Mouse (Mus musculus): ENCODE data around the gene Ifne. TPM values are rescaled to one million over a fixed set of nuclear protein-coding genes. Genes with fewer than 3 reads are reported as not detected.

Gene Ifne
- polyA plus RNA-seq, 1 experiment from 2014 or later: not detected

GRCm38 (mm10) chr4:88875435-88876095, 4.4 kb downstream of the Ifne start:
- H3K27ac ChIP-seq (ENCODE audit: low read length): no peak overlapping the region
- no peaks in the 10 kb centered on the region for H3K9me3 ChIP-seq (ENCODE audit: control insufficient read depth, low read length)
- no peak overlapping the region for H3K4me3 ChIP-seq (ENCODE audit: low read length)
- WGBS: 52% methylated on average over 3 of the region's 4 CpGs
- H3K9ac ChIP-seq (ENCODE audit: low read length): no peak overlapping the region
- no peak for ATAC-seq (ENCODE audit: low read depth)
- no peaks in the 10 kb centered on the region for H3K4me1 ChIP-seq (replicated peaks; ENCODE audit: control insufficient read depth, insufficient read depth, low read length)
- no peaks in the 10 kb centered on the region; the same call in 1 of the 2 replicates for H3K27me3 ChIP-seq (ENCODE audit: control insufficient read depth, insufficient read depth, low read depth, low read length)
- H3K36me3 ChIP-seq (ENCODE audit: control insufficient read depth, insufficient read depth, low read length): no peaks in the 10 kb centered on the region
- H3K4me2 ChIP-seq (ENCODE audit: low read depth, low read length): no peak overlapping the region

- Histone ChIP-seq H3K27me3 (ENCODE audit: control insufficient read depth, insufficient read depth, low read depth, low read length) (no peaks in the 10 kb centered on the region; the same call in 1 of the 2 replicates), H3K4me2 (ENCODE audit: low read depth, low read length) (no peak overlapping the region), H3K4me1 (replicated peaks; ENCODE audit: control insufficient read depth, insufficient read depth, low read length) (peaks cover 4% of the 10 kb centered on the region), H3K4me3 (ENCODE audit: low read length) (no peak overlapping the region), H3K9me3 (ENCODE audit: control insufficient read depth, low read length) (no peaks in the 10 kb centered on the region), H3K9ac (ENCODE audit: low read length) (no peak overlapping the region), H3K27ac (ENCODE audit: low read length) (no peak overlapping the region), H3K36me3 (ENCODE audit: control insufficient read depth, insufficient read depth, low read length) (no peaks in the 10 kb centered on the region)
- WGBS: 0% methylated on average over 2 of the region's 2 CpGs
- no peak for ATAC-seq (ENCODE audit: low read depth)
These were observed 7.3 kb downstream of the Ifne start for GRCm38 (mm10) chr4:88872691-88873090.

- Histone ChIP-seq H3K4me1 (replicated peaks; ENCODE audit: control insufficient read depth, insufficient read depth, low read length) (peaks cover 6% of the 10 kb centered on the region), H3K4me2 (ENCODE audit: low read depth, low read length) (peak overlapping the region; percentile 67), H3K9ac (ENCODE audit: low read length) (peak overlapping the region; percentile 31), H3K9me3 (ENCODE audit: control insufficient read depth, low read length) (no peaks in the 10 kb centered on the region), H3K27me3 (ENCODE audit: control insufficient read depth, insufficient read depth, low read depth, low read length) (peaks cover 14% of the 10 kb centered on the region; the same call in 1 of the 2 replicates), H3K4me3 (ENCODE audit: low read length) (peak overlapping the region; percentile 46), H3K27ac (ENCODE audit: low read length) (no peak overlapping the region), H3K36me3 (ENCODE audit: control insufficient read depth, insufficient read depth, low read length) (no peaks in the 10 kb centered on the region)
- ATAC-seq (ENCODE audit: low read depth): peak; percentile 56
- WGBS: 6% methylated on average over 31 of the region's 31 CpGs
These were observed 11.8 kb downstream of the Ifne start for GRCm38 (mm10) chr4:88867926-88868911.

GRCm38 (mm10) chr4:88867366-88867925, 12.6 kb downstream of the Ifne start:
- H3K9ac ChIP-seq (ENCODE audit: low read length): no peak overlapping the region
- H3K27ac ChIP-seq (ENCODE audit: low read length): no peak overlapping the region
- no peaks in the 10 kb centered on the region for H3K36me3 ChIP-seq (ENCODE audit: control insufficient read depth, insufficient read depth, low read length)
- peak; percentile 70 for ATAC-seq (ENCODE audit: low read depth)
- peaks cover 6% of the 10 kb centered on the region for H3K4me1 ChIP-seq (replicated peaks; ENCODE audit: control insufficient read depth, insufficient read depth, low read length)
- no peaks in the 10 kb centered on the region for H3K9me3 ChIP-seq (ENCODE audit: control insufficient read depth, low read length)
- H3K4me2 ChIP-seq (ENCODE audit: low read depth, low read length): peak overlapping the region; percentile 67
- peaks cover 21% of the 10 kb centered on the region; the same call in 1 of the 2 replicates for H3K27me3 ChIP-seq (ENCODE audit: control insufficient read depth, insufficient read depth, low read depth, low read length)
- H3K4me3 ChIP-seq (ENCODE audit: low read length): peak overlapping the region; percentile 46
- WGBS: 2% methylated on average over 8 of the region's 8 CpGs

- H3K4me2 ChIP-seq (ENCODE audit: low read depth, low read length): no peak overlapping the region
- no peaks in the 10 kb centered on the region for H3K36me3 ChIP-seq (ENCODE audit: control insufficient read depth, insufficient read depth, low read length)
- no peak overlapping the region for H3K27ac ChIP-seq (ENCODE audit: low read length)
- H3K4me3 ChIP-seq (ENCODE audit: low read length): no peak overlapping the region
- ATAC-seq (ENCODE audit: low read depth): no peak
- H3K27me3 ChIP-seq (ENCODE audit: control insufficient read depth, insufficient read depth, low read depth, low read length): peaks cover 21% of the 10 kb centered on the region; the same call in 1 of the 2 replicates
- H3K9ac ChIP-seq (ENCODE audit: low read length): no peak overlapping the region
- peaks cover 6% of the 10 kb centered on the region for H3K4me1 ChIP-seq (replicated peaks; ENCODE audit: control insufficient read depth, insufficient read depth, low read length)
- 42% methylated on average over 6 of the region's 6 CpGs for WGBS
- H3K9me3 ChIP-seq (ENCODE audit: control insufficient read depth, low read length): no peaks in the 10 kb centered on the region
These were observed 14.9 kb downstream of the Ifne start for GRCm38 (mm10) chr4:88865011-88865569.

- no peak overlapping the region for H3K4me3 ChIP-seq (ENCODE audit: low read length)
- H3K27me3 ChIP-seq (ENCODE audit: control insufficient read depth, insufficient read depth, low read depth, low read length): peaks cover 21% of the 10 kb centered on the region; the same call in 1 of the 2 replicates
- H3K36me3 ChIP-seq (ENCODE audit: control insufficient read depth, insufficient read depth, low read length): no peaks in the 10 kb centered on the region
- no peak overlapping the region for H3K27ac ChIP-seq (ENCODE audit: low read length)
- H3K4me1 ChIP-seq (replicated peaks; ENCODE audit: control insufficient read depth, insufficient read depth, low read length): peaks cover 6% of the 10 kb centered on the region
- H3K9me3 ChIP-seq (ENCODE audit: control insufficient read depth, low read length): no peaks in the 10 kb centered on the region
- 39% methylated on average over 9 of the region's 9 CpGs for WGBS
- 0 out of 2 replicates have a peak overlapping the region, but pooled peaks have one; percentile 3 for H3K4me2 ChIP-seq (ENCODE audit: low read depth, low read length)
- H3K9ac ChIP-seq (ENCODE audit: low read length): no peak overlapping the region
- no peak for ATAC-seq (ENCODE audit: low read depth)
These were observed 15.4 kb downstream of the Ifne start for GRCm38 (mm10) chr4:88864599-88864998.

- Histone ChIP-seq H3K36me3 (ENCODE audit: control insufficient read depth, insufficient read depth, low read length) (no peaks in the 10 kb centered on the region), H3K9me3 (ENCODE audit: control insufficient read depth, low read length) (no peaks in the 10 kb centered on the region), H3K27me3 (ENCODE audit: control insufficient read depth, insufficient read depth, low read depth, low read length) (peaks cover 21% of the 10 kb centered on the region; the same call in 1 of the 2 replicates), H3K4me1 (replicated peaks; ENCODE audit: control insufficient read depth, insufficient read depth, low read length) (peaks cover 4% of the 10 kb centered on the region), H3K4me2 (ENCODE audit: low read depth, low read length) (no peak overlapping the region), H3K4me3 (ENCODE audit: low read length) (no peak overlapping the region), H3K9ac (ENCODE audit: low read length) (no peak overlapping the region), H3K27ac (ENCODE audit: low read length) (no peak overlapping the region)
- WGBS: 8% methylated on average over 7 of the region's 7 CpGs
- ATAC-seq (ENCODE audit: low read depth): no peak
These were observed 16.7 kb downstream of the Ifne start for GRCm38 (mm10) chr4:88863309-88863708.

- Histone ChIP-seq H3K9me3 (ENCODE audit: control insufficient read depth, low read length) (no peaks in the 10 kb centered on the region), H3K27ac (ENCODE audit: low read length) (no peak overlapping the region), H3K4me2 (ENCODE audit: low read depth, low read length) (no peak overlapping the region), H3K27me3 (ENCODE audit: control insufficient read depth, insufficient read depth, low read depth, low read length) (peaks cover 7% of the 10 kb centered on the region; the same call in 1 of the 2 replicates), H3K4me1 (replicated peaks; ENCODE audit: control insufficient read depth, insufficient read depth, low read length) (no peaks in the 10 kb centered on the region), H3K9ac (ENCODE audit: low read length) (no peak overlapping the region), H3K4me3 (ENCODE audit: low read length) (no peak overlapping the region), H3K36me3 (ENCODE audit: control insufficient read depth, insufficient read depth, low read length) (no peaks in the 10 kb centered on the region)
- no peak for ATAC-seq (ENCODE audit: low read depth)
These were observed 20.8 kb downstream of the Ifne start for GRCm38 (mm10) chr4:88859214-88859613.

Measured in lung, embryonic 16.5 days (tissue).